Mouse (Mus musculus) heart, embryonic 10.5 days (tissue): Measurements from ENCODE around the gene Angptl2. TPM values are rescaled to one million over a fixed set of nuclear protein-coding genes. Genes with fewer than 3 reads are reported as not detected.

Source experiments
- DNase-seq: peaks from one replicate; pipeline ENCODE4 v3.0.0-alpha.2; 2017; ENCODE audit warnings: low spot score
- H3K27ac ChIP-seq: fragments of 300-500 bp; sonication (generic); 2 replicates; pipeline ENCODE4 v1.5.1; 2016; ENCODE audit warnings: mild to moderate bottlenecking
- H3K27me3 ChIP-seq: fragments of 300-500 bp; sonication (generic); 2 replicates; pipeline ENCODE4 v1.6.1; 2016; ENCODE audit warnings: mild to moderate bottlenecking; ENCODE audit not compliant: poor library complexity, insufficient read depth, severe bottlenecking
- H3K36me3 ChIP-seq: fragments of 300-500 bp; sonication (generic); 2 replicates; pipeline ENCODE4 v1.6.1; 2016; ENCODE audit warnings: mild to moderate bottlenecking, moderate library complexity
- H3K4me1 ChIP-seq: fragments of 300-500 bp; sonication (generic); 2 replicates; pipeline ENCODE4 v1.6.1; 2016; ENCODE audit warnings: mild to moderate bottlenecking
- H3K4me3 ChIP-seq: fragments of 300-500 bp; sonication (generic); 2 replicates; pipeline ENCODE4 v1.5.1; 2016; ENCODE audit warnings: mild to moderate bottlenecking, moderate library complexity
- H3K9me3 ChIP-seq: fragments of 300-500 bp; sonication (generic); 2 replicates; pipeline ENCODE4 v1.6.1; 2016; ENCODE audit warnings: mild to moderate bottlenecking, moderate library complexity
- WGBS: fragments of 180-500 bp; shearing (Covaris S2); methylation state at CpG from one replicate; pipeline ENCODE4 v1.1.7; 2016; 5-methylcytosine and 5-hydroxymethylcytosine counted together
- polyA plus RNA-seq: library from polyadenylated mRNA; unstranded; fragments of >200 nt; fragmentation: Nextera tagmentation; extraction: Ambion mirVana; gene quantifications from 2 replicates; pipeline ENCODE4 v1.2.1, GENCODE M21; 2016

Gene Angptl2
- polyA plus RNA-seq, 1 experiment from 2014 or later, result 40.4 TPM

- H3K36me3 ChIP-seq, result 0 out of 2 replicates have a peak, but pooled peaks cover 5% of the 10 kb centered on the region
- no peak for DNase-seq
- no peaks in the 10 kb centered on the region for H3K27me3 ChIP-seq
- no peaks in the 10 kb centered on the region for H3K9me3 ChIP-seq
- no peak overlapping the region for H3K27ac ChIP-seq
- WGBS, result 81% methylated on average over 5 of the region's 5 CpGs
- H3K4me3 ChIP-seq, result no peak overlapping the region
- peaks cover 24% of the 10 kb centered on the region for H3K4me1 ChIP-seq
These were observed 79.2 kb downstream of the Angptl2 start for GRCm38 (mm10) chr2:33295115-33295514.

Other genes starting within 250 kb of the Angptl2 start
- gene Slc2a8, start 234.0 kb upstream of the Angptl2 start, polyA plus RNA-seq, result 20.8 and 23.4 TPM in 2 replicates
- 10.5 and 13.3 TPM in 2 replicates for gene Garnl3, start 84.4 kb upstream of the Angptl2 start, polyA plus RNA-seq
- gene Ralgps1, start 155.4 kb downstream of the Angptl2 start, polyA plus RNA-seq, result 3.8 and 6.4 TPM in 2 replicates
- gene Zbtb34, start 215.3 kb downstream of the Angptl2 start, polyA plus RNA-seq, result 5.0 and 5.6 TPM in 2 replicates